Mouse (Mus musculus): ENCODE data around the gene Amfr.

Amfr gene

GRCm38 (mm10) chr8:93929233-93929632 is 83.4 kb downstream of the Amfr start:
- peak; percentile 23 for DNase-seq

- peak; percentile 14 for DNase-seq
Measured at GRCm38 (mm10) chr8:93925513-93925912, 87.1 kb downstream of the Amfr start.

GRCm38 (mm10) chr8:93923897-93924334 is 88.7 kb downstream of the Amfr start:
- DNase-seq: peak; percentile 72
